Mouse (Mus musculus) layer of hippocampus, adult 18-20 months (tissue): ENCODE data around the gene Ndufaf1. TPM values are rescaled to one million over a fixed set of nuclear protein-coding genes. Genes with fewer than 3 reads are reported as not detected.
"Not testable (repeated sequence)": the region's sequence is repeated elsewhere in the genome, so short reads cannot be mapped to it uniquely, and the experiment has no call there.

Experiments used
- DNase-seq, 2 experiments: peaks; one replicate each; pipeline ENCODE4 v3.0.0; 2022; ENCODE audit warnings: low spot score in 2 of 2
- long read RNA-seq: library from polyadenylated mRNA; stranded (forward); transcript quantifications from one replicate; pipeline ENCODE4 v2.0.0, GENCODE M21; 2021
- total RNA-seq, 2 experiments: library from RNA; stranded (reverse); gene quantifications; 2 replicates each; pipeline ENCODE4 v1.2.3; 2021

Ndufaf1 gene
- 10 to 100 TPM; 30.1 to 35.2 TPM for total RNA-seq
- long read RNA-seq, transcript Ndufaf1-202 (5 exons, 1,478 nt), result major isoform, 11 of 16 reads
- long read RNA-seq, partial matches to known transcripts, result 0 of 16 reads
- long read RNA-seq, other reads (novel, unspliced or antisense), result 2 of 16 reads

- peak; percentile 73 to 88 for DNase-seq
These were observed at the start of gene Ndufaf1 for GRCm38 (mm10) chr2:119662220-119663182. Ndufaf1 (minus strand) TSS chr2:119662827.

- DNase-seq, result no peak
These were observed 47.4 kb upstream of the Ndufaf1 start for GRCm38 (mm10) chr2:119710011-119710410.

- DNase-seq, result no peak
These were observed 45.0 kb upstream of the Ndufaf1 start for GRCm38 (mm10) chr2:119707676-119708075.

GRCm38 (mm10) chr2:119703171-119703570 lies 40.5 kb upstream of the Ndufaf1 start:
- peak; percentile 60 to 79 for DNase-seq

- DNase-seq, result no peak
These were observed 37.3 kb upstream of the Ndufaf1 start for GRCm38 (mm10) chr2:119699962-119700361.

GRCm38 (mm10) chr2:119698472-119698871 lies 35.8 kb upstream of the Ndufaf1 start:
- DNase-seq, result no peak

- no peak for DNase-seq
These were observed 33.5 kb upstream of the Ndufaf1 start for GRCm38 (mm10) chr2:119696111-119696510.

GRCm38 (mm10) chr2:119694826-119695225 lies 32.2 kb upstream of the Ndufaf1 start:
- DNase-seq, result no peak

GRCm38 (mm10) chr2:119692003-119692701 lies 29.5 kb upstream of the Ndufaf1 start:
- no peak for DNase-seq

GRCm38 (mm10) chr2:119683706-119684105 lies 21.1 kb upstream of the Ndufaf1 start:
- no peak for DNase-seq

GRCm38 (mm10) chr2:119675831-119676230 lies 13.2 kb upstream of the Ndufaf1 start:
- DNase-seq, result no peak

- peak in 1 of 2 experiments; percentile 9 for DNase-seq
These were observed 12.7 kb upstream of the Ndufaf1 start for GRCm38 (mm10) chr2:119675215-119675784.

- DNase-seq, result peak; percentile 88 to 94
These were observed 12.0 kb upstream of the Ndufaf1 start, which contains the start of gene Rtf1 for GRCm38 (mm10) chr2:119674525-119675214. Rtf1 (plus strand) TSS chr2:119675068.

- DNase-seq, result peak in 1 of 2 experiments; percentile 16
These were observed 6.4 kb upstream of the Ndufaf1 start for GRCm38 (mm10) chr2:119669010-119669409.

- DNase-seq, result not testable (repeated sequence)
These were observed 3.1 kb upstream of the Ndufaf1 start for GRCm38 (mm10) chr2:119665744-119666143.

- DNase-seq, result no peak
These were observed 18.4 kb downstream of the Ndufaf1 start for GRCm38 (mm10) chr2:119644254-119644653.

- no peak for DNase-seq
These were observed 21.3 kb downstream of the Ndufaf1 start for GRCm38 (mm10) chr2:119641214-119641912.

- no peak for DNase-seq
These were observed 25.8 kb downstream of the Ndufaf1 start for GRCm38 (mm10) chr2:119636781-119637180.

- no peak for DNase-seq
These were observed 41.3 kb downstream of the Ndufaf1 start for GRCm38 (mm10) chr2:119621302-119621701.

- not testable (repeated sequence) for DNase-seq
These were observed 43.6 kb downstream of the Ndufaf1 start for GRCm38 (mm10) chr2:119619002-119619401.
